Mouse (Mus musculus): ENCODE results near the gene Garnl3.

The Garnl3 gene

DNA sequence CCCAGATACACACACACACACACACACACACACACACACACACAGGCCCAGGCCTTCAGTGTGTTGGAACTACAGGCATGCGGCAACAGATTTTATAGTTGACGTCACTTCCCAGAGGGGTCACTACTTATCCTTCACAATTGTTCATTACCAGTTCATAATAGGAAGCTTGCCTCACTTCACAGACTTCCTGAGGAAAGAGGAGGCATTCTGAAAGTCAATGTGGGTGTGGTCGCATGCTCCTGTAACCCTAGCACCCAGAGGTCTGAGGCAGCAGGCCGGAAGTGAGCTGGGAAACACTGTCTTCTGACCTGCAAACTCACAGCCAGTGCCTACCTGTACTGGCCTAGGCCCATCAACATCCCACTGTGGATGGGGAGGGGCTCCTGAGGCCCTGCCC is 106.4 kb downstream of the Garnl3 start:
- DNase-seq (ENCODE audit: low read depth, low spot score) = peak; percentile 67

DNA sequence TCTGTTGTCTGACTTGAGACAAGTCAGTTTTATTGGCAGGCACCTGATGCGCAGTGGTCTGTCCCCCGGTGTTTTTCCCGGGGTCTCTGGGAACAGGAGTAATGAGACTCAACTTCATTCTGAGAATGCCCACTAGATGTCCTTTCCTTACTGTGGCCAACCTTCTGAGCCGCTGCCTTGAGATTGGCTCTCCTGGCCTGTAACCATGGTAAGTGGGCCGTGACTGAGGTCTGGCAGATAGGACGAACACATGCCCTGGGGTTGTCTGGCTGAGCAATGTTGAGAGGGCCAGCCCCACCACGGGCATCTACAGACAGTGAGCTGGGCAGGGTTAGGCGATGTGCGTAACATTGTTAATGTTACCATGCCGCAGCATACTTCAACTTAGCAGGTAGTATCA is 106.9 kb downstream of the Garnl3 start:
- peak; percentile 13 for DNase-seq (ENCODE audit: low read depth, low spot score)

DNA sequence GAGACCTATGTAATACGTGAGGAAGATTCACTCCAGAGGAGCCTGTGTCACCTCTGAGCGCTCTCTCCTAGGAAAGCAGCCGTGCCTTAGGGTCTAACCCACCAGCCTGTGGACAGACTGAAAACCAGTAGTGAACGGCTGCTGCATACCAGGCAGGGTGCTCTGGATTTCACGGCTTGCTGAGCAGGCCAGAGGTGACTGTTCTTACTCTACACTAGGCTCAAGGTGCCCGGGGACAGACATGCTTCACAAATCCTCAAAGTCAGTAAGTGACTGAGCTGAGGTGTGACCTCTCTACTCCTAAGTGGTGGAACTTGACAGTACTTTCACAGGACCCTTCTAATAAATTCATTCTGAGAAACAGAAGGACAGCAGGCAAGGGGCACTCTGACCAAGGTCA is 108.6 kb downstream of the Garnl3 start:
- DNase-seq (ENCODE audit: low read depth, low spot score) = no peak

DNA sequence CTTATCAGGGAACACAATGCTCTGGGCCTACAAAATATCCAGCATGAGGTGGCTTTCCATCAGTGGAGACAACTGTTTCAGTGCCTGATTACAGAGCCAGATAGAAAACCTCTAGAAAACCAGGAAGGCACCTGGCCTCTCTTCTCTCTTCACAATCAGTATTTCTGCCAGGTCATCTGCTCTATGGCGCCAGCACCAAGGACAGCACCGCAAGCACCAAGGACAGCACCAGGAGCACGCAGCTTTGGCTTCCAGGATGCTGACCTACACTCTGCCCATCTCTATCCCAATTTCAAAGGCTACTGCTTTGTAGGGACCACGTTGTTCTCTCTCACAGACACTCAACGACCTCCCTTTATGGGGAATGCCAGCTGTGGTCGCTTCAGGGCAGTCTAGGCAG is 113.4 kb downstream of the Garnl3 start:
- peak; percentile 49 for DNase-seq (ENCODE audit: low read depth, low spot score)

DNA sequence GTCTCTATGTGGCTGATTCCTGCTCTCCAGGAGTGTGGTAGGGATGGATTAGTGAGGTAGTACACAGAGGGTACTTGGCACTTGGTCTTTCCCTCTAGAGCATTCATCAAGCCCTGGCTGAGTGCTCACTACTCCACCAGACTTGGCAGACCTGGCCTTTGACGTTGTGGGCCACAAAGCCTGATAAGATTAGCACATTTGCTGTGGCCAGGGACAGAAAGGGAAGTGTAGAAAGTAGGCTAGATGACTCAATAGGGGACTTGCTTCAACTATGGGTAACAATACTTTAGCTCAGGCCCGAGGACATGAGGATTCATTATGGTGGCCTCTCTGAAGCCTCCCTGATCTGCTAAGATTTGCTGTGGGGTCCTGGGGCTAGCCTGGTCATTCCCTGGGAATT is 114.3 kb downstream of the Garnl3 start:
- DNase-seq (ENCODE audit: low read depth, low spot score) = no peak

DNA sequence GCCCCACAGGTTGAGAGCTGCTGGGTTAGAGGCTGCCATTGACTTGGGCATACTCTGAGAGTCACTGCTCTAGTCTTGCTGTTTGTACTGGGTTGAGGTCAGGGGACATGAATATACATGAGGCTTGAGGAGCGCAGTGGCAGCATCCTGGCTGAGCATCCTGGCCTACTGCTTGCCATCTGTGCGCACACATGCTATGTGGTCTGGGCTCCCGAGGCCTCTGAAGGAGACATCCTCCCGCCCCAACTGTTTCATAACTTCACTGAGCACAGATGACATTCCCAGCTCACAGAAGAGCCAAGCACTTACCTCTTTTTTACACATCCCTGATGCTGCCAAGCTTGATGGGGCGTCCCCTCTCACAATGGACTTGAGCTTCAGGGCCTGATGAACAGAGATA is 116.6 kb downstream of the Garnl3 start:
- no peak for DNase-seq (ENCODE audit: low read depth, low spot score)

DNA sequence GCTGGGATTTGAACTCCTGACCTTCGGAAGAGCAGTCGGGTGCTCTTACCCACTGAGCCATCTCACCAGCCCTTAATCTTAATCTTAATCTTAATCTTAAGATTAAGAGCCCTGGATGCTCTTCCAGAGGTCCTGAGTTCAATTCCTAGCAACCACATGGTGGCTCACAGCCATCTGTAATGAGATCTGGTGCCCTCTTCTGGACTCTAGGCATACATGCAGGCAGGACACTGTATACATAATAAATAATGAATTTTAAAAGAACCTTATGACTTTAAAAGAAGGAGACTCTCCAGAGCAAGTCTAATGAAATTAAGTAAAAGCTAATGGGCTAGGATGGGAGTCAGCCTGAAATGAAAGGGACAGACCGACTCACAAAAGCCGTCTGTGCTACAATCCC is 122.4 kb downstream of the Garnl3 start:
- peak; percentile 50 for DNase-seq (ENCODE audit: low read depth, low spot score)

DNA sequence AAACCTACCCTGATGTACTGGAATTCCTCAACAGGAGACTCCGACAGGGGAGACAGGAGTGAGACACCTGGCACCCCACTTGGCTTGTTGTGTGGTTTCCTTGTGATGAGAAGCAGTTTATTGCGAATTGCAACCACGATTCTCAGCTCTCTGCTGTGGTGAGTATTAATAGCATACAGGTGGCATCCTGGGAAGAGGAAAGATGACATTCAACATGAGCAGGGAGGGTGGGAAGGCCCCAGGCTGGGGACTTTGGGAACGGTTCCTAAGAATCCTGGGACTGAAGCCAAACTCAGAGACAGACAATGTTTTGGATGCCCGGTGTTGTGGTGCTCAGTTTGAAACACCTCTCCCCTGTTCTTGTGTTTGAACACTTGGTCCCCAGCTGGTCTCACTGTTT is 126.4 kb downstream of the Garnl3 start:
- no peak for DNase-seq (ENCODE audit: low read depth, low spot score)

DNA sequence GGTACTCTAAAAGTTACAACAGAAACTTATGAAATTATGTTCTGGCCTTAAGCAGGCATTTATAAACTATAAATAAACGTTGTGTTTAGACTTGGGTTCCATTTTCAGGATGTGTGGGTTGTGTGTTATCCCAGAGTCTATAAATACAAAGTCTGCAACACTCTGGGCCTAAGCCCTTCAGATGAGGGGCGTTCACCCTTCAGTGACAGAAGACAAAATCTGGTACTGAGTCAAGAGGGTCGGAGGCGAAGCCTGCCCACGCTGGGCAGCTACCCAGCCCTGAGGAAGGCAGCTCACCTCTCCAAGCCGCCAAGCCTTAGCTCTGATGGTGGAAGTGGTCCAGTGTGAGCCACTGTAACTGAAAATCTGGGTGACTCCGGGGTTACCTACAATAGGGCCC is 129.3 kb downstream of the Garnl3 start:
- DNase-seq (ENCODE audit: low read depth, low spot score) = no peak

DNA sequence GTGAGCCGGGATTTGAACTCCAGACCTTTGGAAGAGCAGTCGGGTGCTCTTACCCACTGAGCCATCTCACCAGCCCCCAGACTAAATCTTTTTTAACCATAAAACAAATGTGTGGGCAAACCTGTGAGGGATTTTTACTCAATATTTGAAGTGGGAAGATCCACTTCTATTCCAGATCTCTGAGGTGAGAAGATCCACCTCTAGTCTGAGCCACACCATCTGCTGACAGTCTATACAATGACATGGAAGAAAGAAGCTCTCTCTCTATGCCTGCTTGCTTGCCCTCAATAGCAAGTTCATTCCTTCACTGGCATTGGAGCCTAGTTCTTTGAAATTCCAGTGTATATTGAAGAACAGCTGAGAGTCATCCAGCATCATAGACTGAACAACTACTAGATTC is 131.7 kb downstream of the Garnl3 start:
- no peak for DNase-seq (ENCODE audit: low read depth, low spot score)

DNA sequence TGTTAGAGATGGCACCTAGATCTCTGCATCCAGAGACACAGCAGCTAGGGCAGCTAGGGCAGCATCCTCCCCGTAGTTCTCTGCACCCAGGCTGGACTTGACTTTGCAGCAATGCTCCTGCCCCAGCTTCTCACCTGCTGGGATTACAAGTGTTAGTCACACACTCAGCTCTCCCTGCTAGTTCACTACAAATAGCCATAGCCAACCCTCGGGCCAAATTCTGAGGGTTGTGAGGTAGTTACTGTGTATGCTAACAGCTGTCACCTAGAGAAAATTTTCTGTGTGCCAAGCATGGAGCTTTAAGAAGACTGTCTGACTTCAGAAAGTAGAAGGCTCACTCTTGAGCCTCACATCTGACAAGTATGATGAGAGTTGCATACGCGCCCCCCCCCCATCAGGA is 133.7 kb downstream of the Garnl3 start:
- DNase-seq (ENCODE audit: low read depth, low spot score) = no peak

DNA sequence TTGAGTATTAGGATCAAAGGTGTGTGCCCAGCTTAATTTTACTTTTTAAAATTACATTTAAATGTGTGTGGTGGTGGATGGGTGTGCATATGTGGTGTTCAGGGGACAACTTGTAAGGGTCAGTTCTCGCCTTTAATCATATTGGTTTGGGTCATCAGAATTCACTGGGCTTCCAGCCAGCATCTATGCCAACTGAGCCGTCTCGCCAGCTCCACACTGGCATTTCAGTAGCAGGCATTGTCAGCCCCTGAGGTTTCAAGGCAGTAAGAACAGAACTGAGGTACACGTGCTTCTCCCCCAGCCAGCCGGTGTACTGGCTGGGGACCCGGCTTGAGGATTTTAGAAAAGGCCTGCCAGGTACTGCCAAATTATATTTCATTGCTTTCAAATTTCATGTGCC is 134.4 kb downstream of the Garnl3 start:
- DNase-seq (ENCODE audit: low read depth, low spot score) = no peak

DNA sequence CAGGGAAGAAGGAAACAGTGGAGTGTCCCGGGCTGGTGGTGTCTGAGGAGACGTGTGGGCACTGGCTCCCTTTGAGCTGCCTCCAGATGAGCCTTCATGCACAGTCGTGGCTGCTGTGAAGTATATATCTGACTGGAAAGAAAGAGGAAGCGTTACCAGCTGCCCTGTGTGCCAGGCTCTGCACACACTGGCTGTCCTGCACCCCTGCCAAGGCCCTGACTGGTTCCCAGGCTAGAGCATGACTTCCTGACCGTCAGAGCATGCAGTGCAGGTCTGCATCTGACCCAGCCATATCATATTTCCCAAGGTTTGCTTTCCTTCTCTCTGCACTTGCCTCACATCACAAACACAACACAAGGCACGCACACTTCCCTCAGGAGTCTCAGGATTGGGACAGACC is 139.3 kb downstream of the Garnl3 start:
- DNase-seq (ENCODE audit: low read depth, low spot score) = no peak

DNA sequence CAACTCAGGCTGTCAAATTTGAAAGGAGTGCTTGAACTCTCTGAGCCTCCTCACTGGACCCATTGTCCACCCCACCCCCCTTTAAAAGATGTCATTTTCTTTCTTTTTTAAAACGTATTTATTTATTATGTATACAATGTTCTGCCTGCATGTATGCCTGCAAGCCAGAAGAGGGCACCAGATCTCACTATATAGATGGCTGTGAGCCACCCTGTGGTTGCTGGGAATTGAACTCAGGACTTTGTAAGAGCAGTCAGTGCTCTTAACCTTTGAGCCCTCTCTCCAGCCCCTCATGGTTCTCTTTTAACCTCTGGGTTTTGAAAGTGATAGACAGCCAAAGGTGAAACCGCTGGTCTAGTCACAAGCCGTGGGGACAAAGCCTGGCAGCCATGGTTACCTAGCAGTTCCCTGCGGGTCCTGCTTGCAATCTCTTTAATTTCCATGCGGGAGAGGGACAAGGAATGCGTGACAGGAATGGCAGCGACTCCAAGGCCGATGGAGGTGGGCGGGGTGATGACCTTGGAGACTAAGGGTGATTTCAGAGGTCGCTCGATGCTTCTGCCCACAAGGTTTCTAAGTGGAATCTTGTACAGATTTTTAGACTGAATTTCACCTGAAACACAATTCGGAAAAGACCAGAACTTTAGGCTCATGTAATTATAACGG is 141.2 kb downstream of the Garnl3 start:
- peak; percentile 66 for DNase-seq (ENCODE audit: low read depth, low spot score)

DNA sequence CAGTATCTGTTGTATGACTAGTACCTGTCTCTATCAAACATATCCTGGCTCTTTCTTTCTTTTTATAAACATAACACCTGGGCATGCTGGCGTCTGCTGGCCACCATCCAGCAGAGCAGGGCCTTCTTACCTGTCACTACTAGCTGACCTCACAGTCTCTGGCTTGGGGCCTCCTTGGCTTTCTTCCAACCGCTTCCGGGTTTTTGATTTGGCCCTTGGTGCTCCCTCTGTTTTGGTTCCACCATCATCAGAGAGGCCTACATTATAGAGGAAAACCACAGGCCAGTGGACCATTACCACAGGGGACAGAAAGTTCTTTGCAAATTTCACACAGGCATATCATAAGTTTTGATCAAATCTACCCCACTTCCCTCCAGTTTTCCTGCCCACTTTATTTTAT is 142.1 kb downstream of the Garnl3 start:
- DNase-seq (ENCODE audit: low read depth, low spot score) = no peak

DNA sequence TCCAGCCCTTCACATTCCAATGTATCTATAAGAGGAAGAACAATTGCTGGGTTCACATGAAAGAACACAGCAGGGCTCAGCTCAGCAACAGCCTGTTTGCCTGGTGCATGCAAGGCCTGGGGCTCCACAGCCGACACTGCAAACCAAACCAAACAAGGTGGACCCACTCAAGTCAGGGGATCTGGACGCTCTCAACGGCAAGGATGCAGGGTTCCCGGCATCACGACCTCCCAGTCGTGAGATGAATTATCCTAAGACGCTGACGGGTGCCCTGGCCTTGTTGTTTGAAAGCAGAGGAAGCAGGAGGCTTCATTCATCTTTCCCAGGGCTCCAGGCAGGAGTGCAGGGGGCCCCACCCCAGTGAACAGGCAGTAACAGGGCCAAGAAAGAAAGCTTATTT is 145.6 kb downstream of the Garnl3 start:
- DNase-seq (ENCODE audit: low read depth, low spot score) = no peak

DNA sequence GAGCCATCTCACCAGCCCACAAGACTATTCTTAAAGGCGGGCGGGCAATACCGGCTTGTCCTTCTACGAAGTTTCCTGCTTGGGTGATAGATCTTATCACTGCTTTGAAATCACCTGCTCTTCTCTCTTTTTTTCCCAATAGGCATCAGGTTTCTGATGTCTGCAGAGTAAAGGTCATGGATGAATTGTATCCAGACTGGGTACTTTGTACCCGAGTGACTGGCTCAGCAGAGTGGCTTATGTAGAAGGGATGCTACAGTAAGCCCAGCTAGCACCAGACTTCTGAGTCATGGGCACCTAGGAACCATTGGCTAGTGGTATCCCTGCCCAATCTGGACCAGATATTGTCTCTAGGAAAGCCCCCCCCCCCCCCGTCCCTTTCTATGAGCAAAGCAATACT is 147.8 kb downstream of the Garnl3 start:
- DNase-seq (ENCODE audit: low read depth, low spot score) = no peak

DNA sequence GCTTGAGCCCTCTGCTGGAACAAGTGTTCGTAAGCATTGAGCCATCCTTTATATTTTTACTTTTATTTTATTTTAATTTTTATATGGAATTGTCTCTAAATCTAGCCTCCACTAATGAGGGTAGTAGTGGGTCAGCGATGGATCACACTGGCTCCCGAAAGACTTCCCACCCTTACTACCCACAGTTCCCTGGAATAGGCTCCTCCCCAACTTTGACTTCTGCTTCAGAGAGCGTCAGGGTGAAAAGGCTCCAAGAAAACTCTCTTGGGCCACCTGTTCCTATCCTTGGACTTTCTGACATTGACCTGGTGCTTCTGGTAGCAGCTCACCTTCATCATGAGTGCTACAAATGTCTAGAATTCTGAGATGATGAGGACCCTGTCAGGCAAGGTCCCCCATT is 148.8 kb downstream of the Garnl3 start:
- peak; percentile 75 for DNase-seq (ENCODE audit: low read depth, low spot score)

DNA sequence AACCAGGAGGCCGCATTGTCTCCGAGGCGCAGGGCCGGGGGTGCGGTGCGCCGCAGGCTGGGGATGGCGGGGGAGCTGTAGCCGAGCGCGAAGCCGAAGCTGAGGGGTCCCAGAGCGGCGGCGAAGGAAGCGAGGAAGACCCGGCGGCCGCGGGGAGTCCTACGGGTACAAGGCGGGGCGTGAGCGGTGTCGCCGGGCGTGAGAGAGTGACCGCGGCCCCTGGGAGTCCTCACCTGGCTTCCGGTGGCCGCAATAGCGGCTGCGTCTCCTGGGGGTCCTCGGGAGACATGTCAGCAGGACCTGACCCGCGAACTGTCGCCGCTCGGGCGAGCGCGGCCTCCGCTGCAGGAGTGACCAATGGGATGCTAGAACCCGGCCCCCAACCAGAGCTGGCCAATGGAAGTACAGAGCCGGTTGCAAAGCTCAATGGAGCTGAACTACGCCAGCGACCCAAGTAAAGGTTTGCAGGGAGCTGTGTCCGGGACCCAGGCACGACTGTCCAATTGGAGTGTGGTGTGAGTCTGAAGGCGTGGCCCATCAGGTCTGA is 149.7 kb downstream of the Garnl3 start, which contains the start of gene Slc2a8:
Gene Slc2a8, minus strand, starts transcription at position 359 of the 547 bp plus-strand sequence.
- peak; percentile 99 for DNase-seq (ENCODE audit: low read depth, low spot score)

DNA sequence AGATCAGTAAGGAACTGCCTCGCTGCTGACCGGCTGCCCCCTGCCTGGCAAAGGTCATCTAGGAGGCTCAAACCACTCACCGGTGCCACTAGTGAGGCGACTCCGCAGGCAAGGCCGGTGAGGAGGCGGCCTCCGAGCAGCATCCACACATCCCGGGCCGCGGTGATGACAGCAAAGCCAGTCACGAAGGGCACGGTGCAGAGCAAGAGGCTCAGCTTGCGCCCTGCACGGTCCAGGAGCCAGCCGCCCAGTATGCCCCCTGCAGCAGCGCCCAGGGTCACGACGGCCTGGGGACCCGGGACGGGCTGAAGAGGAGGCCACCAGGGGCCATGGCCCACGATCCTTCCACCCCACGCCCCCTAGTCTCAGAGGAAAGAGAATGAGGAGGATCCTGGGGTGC is 150.2 kb downstream of the Garnl3 start:
- no peak for DNase-seq (ENCODE audit: low read depth, low spot score)

DNA sequence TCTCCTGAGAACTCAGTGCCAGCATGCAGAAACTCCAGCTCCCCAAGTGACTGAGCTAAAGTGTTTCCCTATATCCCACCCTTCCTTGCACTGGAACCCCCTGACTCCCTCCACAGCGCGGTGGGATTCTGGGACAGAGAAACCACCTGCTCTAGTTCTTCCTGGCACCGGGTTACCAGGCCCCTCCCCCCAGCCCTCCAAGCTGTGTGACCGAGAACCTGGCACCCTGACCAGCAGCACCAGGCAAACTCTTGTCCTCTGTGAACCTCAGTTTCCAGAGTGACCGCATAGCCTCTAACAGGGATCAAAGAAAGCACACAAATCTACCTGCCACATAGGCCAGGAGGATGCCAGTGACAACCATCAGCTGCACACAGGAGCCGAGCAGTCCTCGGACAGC is 151.8 kb downstream of the Garnl3 start:
- DNase-seq (ENCODE audit: low read depth, low spot score) = no peak

DNA sequence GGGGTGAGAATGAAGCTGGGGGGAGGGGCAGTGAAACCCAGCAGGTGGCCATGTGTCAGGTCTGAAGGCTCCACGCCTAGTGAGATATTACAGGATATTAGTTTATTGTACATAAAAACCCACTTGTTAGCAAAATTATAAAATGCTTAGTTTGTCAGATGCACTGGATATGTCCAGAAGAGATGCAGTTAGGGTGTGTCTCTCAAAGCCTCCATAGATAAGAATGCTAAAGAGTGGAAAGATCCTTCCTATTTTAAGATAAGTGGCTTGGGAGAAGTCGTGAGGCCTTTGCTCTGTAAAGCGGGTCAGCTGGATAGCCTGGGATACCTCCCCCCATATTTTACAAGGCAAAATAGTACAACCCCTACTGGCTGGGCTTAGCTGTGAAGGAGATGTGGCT is 152.8 kb downstream of the Garnl3 start:
- DNase-seq (ENCODE audit: low read depth, low spot score) = no peak

DNA sequence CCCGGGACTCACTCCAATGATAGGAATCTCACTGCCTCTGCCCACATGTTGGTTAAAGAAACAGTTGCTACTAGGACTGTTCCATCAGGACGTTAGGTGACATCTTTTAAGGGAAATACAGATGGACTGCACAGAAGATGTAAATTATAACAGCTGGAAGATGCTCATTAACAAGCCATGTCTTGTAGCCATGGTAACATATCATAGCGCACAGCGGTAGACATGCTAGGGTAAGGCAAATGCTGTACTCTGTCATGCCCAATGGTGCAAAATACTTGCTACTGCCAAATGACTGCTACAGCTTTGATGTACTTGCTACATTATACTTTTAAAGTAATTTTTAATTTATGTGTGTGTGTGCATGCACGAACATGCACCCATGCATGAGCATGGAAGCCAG is 154.3 kb downstream of the Garnl3 start:
- DNase-seq (ENCODE audit: low read depth, low spot score) = no peak

DNA sequence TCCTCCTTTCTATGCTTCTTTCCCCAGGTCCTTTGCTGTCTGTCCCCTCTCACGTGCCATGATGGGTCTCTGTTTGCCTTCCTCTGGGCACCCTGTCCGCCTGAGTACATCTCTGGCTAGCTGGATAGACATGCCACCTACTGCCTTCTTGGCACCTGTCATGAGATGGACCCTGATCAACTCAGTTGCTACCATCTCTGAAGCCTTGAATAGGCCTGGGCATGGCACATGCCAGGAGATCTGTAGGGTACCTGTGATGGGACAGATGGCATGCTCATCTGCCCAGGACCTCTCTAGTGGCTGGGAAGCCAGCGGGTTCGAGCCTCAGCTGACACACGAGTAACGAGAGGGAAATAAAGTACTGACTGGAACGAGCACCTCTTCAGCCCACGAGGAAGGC is 157.2 kb downstream of the Garnl3 start:
- no peak for DNase-seq (ENCODE audit: low read depth, low spot score)

All from R1 (cell line).